Mouse (Mus musculus): ENCODE measurements around the gene Unc80. TPM values are rescaled to one million over a fixed set of nuclear protein-coding genes. Genes with fewer than 3 reads are reported as not detected.

The Unc80 gene
- under 1 TPM; 0.11 to 0.29 TPM for total RNA-seq (2021)
- long read RNA-seq, experiment 1 = 0 reads
- long read RNA-seq, experiment 2 = 0 reads

GRCm38 (mm10) chr1:66467821-66468703, at the start of gene Unc80:
TSS of gene Unc80 (plus strand) at chr1:66468367.
- intact Hi-C loops (cut with DNase I; ENCODE audit: low total_unique reads) = no loop called here
- peak; percentile 49 for DNase-seq

GRCm38 (mm10) chr1:66426073-66426472, 42.1 kb upstream of the Unc80 start:
- intact Hi-C loops (cut with DNase I; ENCODE audit: low total_unique reads) = no loop called here
- no peak for DNase-seq

GRCm38 (mm10) chr1:66430962-66431361, 37.2 kb upstream of the Unc80 start:
- no peak for DNase-seq

GRCm38 (mm10) chr1:66431472-66431871, 36.7 kb upstream of the Unc80 start:
- intact Hi-C loops (cut with DNase I; ENCODE audit: low total_unique reads) = no loop called here
- DNase-seq = no peak

More at GRCm38 (mm10) chr1:66430962-66431361, 37.2 kb upstream of the Unc80 start:
- intact Hi-C loops (cut with DNase I; ENCODE audit: low total_unique reads) = no loop called here

GRCm38 (mm10) chr1:66438069-66438468, 30.1 kb upstream of the Unc80 start:
- no peak for DNase-seq
- intact Hi-C loops (cut with DNase I; ENCODE audit: low total_unique reads) = no loop called here

- DNase-seq = no peak
- intact Hi-C loops (cut with DNase I; ENCODE audit: low total_unique reads) = no loop called here
Measured at GRCm38 (mm10) chr1:66442922-66443321, 25.2 kb upstream of the Unc80 start.

GRCm38 (mm10) chr1:66449471-66449870, 18.7 kb upstream of the Unc80 start:
- DNase-seq = no peak
- intact Hi-C loops (cut with DNase I; ENCODE audit: low total_unique reads) = no loop called here

- intact Hi-C loops (cut with DNase I; ENCODE audit: low total_unique reads) = no loop called here
- DNase-seq = no peak
Measured at GRCm38 (mm10) chr1:66456580-66456979, 11.6 kb upstream of the Unc80 start.

GRCm38 (mm10) chr1:66457747-66458146, 10.4 kb upstream of the Unc80 start:
- intact Hi-C loops (cut with DNase I; ENCODE audit: low total_unique reads) = no loop called here
- no peak for DNase-seq

GRCm38 (mm10) chr1:66459394-66459793, 8.8 kb upstream of the Unc80 start:
- intact Hi-C loops (cut with DNase I; ENCODE audit: low total_unique reads) = no loop called here

GRCm38 (mm10) chr1:66460850-66461249, 7.3 kb upstream of the Unc80 start:
- intact Hi-C loops (cut with DNase I; ENCODE audit: low total_unique reads) = no loop called here
- no peak for DNase-seq

More at GRCm38 (mm10) chr1:66459394-66459793, 8.8 kb upstream of the Unc80 start:
- no peak for DNase-seq

- DNase-seq = no peak
- intact Hi-C loops (cut with DNase I; ENCODE audit: low total_unique reads) = no loop called here
Measured at GRCm38 (mm10) chr1:66468704-66469020, 495 bp downstream of the Unc80 start.

GRCm38 (mm10) chr1:66482751-66483150, 14.6 kb downstream of the Unc80 start:
- intact Hi-C loops (cut with DNase I; ENCODE audit: low total_unique reads) = no loop called here
- no peak for DNase-seq

- intact Hi-C loops (cut with DNase I; ENCODE audit: low total_unique reads) = no loop called here
Measured at GRCm38 (mm10) chr1:66493064-66493463, 24.9 kb downstream of the Unc80 start.

GRCm38 (mm10) chr1:66495310-66496012, 27.3 kb downstream of the Unc80 start:
- DNase-seq = no peak
- intact Hi-C loops (cut with DNase I; ENCODE audit: low total_unique reads) = no loop called here

More at GRCm38 (mm10) chr1:66493064-66493463, 24.9 kb downstream of the Unc80 start:
- DNase-seq = no peak

- intact Hi-C loops (cut with DNase I; ENCODE audit: low total_unique reads) = no loop called here
- DNase-seq = no peak
Measured at GRCm38 (mm10) chr1:66550812-66551211, 82.6 kb downstream of the Unc80 start.

GRCm38 (mm10) chr1:66552396-66552966, 84.3 kb downstream of the Unc80 start:
- no peak for DNase-seq
- intact Hi-C loops (cut with DNase I; ENCODE audit: low total_unique reads) = no loop called here

- DNase-seq = no peak
- intact Hi-C loops (cut with DNase I; ENCODE audit: low total_unique reads) = no loop called here
Measured at GRCm38 (mm10) chr1:66561636-66562270, 93.6 kb downstream of the Unc80 start.

GRCm38 (mm10) chr1:66562332-66562731, 94.2 kb downstream of the Unc80 start:
- no peak for DNase-seq
- intact Hi-C loops (cut with DNase I; ENCODE audit: low total_unique reads) = no loop called here

GRCm38 (mm10) chr1:66569736-66570135, 101.6 kb downstream of the Unc80 start:
- intact Hi-C loops (cut with DNase I; ENCODE audit: low total_unique reads) = no loop called here
- DNase-seq = no peak
